Mouse (Mus musculus): ENCODE data around the gene Aldh1l2. TPM values are rescaled to one million over a fixed set of nuclear protein-coding genes. Genes with fewer than 3 reads are reported as not detected.

Aldh1l2 gene
- polyA plus RNA-seq (2014; fragmentation: Illumina TruSeq; extraction: RNeasy Lipid Tissue Mini Kit (QIAGEN cat#74804); ENCODE audit: low read depth, low replicate concordance), result not detected

DNA sequence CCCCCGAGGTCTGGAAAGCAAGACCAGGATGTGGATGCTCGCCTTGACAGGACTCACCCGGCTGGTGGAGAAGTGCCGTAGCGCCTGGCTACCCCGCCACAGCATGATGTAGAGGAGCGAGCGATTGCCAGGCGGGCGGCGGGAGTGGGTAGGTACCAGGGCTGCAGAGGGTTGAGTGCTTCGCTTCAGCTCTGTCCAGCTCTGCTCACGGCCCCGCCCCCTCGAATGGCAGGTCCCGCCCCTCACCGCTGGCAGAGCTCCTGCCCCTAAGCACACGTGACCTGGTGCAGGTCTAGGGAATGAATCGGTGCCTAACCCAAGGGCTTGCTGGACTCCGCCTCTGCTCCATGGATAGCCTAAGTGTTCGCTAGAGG lies at the start of gene Aldh1l2:
Aldh1l2 (minus strand) TSS at position 231 of the 374 bp plus-strand sequence.

DNA sequence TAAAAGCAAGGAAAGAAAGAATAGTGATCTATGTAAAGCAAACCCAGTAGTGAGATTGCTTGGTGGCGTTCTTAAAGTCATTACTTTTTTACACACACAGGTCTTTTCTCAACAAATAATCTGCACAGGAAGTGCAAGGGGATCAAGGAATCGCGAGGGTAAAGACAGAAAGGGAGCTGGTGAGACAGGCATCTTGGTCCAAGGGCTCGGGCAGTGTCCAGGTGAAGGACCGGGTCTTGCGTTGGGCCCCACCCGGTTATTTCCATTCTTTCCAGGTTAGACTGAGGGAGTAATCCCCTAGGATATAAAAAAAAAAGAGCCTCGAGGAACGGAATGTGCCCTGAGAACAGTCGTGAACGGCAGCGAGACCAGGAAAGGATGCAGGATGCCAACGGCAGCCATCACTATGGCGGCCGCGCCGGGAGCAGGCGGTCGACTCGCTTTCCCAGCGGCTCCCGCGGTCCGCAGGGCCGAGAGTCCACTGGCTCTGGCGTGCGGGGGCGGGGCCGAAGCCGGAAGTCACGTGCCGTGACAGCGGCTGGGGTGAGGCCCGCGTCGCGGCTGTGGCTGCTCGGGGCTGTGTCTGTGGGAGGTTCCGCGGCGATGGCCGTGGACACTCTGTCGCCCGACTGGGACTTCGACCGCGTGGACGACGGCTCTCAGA lies 9.6 kb upstream of the Aldh1l2 start, which contains the start of gene Washc4:
Washc4 (plus strand) TSS at position 314 of the 664 bp plus-strand sequence.

Other genes starting within 250 kb of the Aldh1l2 start
- 9.0 TPM for gene Slc41a2, start 196.3 kb downstream of the Aldh1l2 start, polyA plus RNA-seq (2014; fragmentation: Illumina TruSeq; extraction: RNeasy Lipid Tissue Mini Kit (QIAGEN cat#74804); ENCODE audit: low read depth, low replicate concordance)
- 0.32 TPM for gene D10Wsu102e, start 173.9 kb downstream of the Aldh1l2 start, polyA plus RNA-seq (2014; fragmentation: Illumina TruSeq; extraction: RNeasy Lipid Tissue Mini Kit (QIAGEN cat#74804); ENCODE audit: low read depth, low replicate concordance)
- 18.5 TPM for gene Washc4, start 9.6 kb upstream of the Aldh1l2 start, polyA plus RNA-seq (2014; fragmentation: Illumina TruSeq; extraction: RNeasy Lipid Tissue Mini Kit (QIAGEN cat#74804); ENCODE audit: low read depth, low replicate concordance)
- gene Appl2, start 114.6 kb upstream of the Aldh1l2 start, polyA plus RNA-seq (2014; fragmentation: Illumina TruSeq; extraction: RNeasy Lipid Tissue Mini Kit (QIAGEN cat#74804); ENCODE audit: low read depth, low replicate concordance), result 26.0 TPM
- gene 1500009L16Rik, start 188.7 kb upstream of the Aldh1l2 start, polyA plus RNA-seq (2014; fragmentation: Illumina TruSeq; extraction: RNeasy Lipid Tissue Mini Kit (QIAGEN cat#74804); ENCODE audit: low read depth, low replicate concordance), result not detected